Mouse (Mus musculus) heart, postnatal 0 days (tissue): Measurements from ENCODE around the gene Tmem151a.

Experiments used
- CTCF ChIP-seq: IDR thresholded peaks from 2 replicates; pipeline ENCODE4 v1.5.1; 2016; ENCODE audit warnings: antibody characterized with exemption, control low read depth, low read depth
- EP300 ChIP-seq: IDR thresholded peaks from 2 replicates; pipeline ENCODE4 v1.6.1; 2016; ENCODE audit warnings: antibody characterized with exemption, low read depth

GRCm38 (mm10) chr19:5106074-5106473 lies 20.7 kb upstream of the Tmem151a start:
- TF ChIP-seq CTCF (no peak), EP300 (no peak)
